Mouse (Mus musculus): ENCODE measurements around the gene Fcgr2b. TPM values are rescaled to one million over a fixed set of nuclear protein-coding genes. Genes with fewer than 3 reads are reported as not detected.

Gene Fcgr2b
- polyA plus RNA-seq (2015; fragmentation: Nextera tagmentation; extraction: Ambion mirVana) = 8.7 and 13.1 TPM in 2 replicates

GRCm38 (mm10) chr1:170976447-170976846, at the start of gene Fcgr2b:
Fcgr2b (minus strand) TSS chr1:170976547.

GRCm38 (mm10) chr1:171018737-171019136, 42.4 kb upstream of the Fcgr2b start, which contains the start of gene Fcgr4:
Fcgr4 (plus strand) TSS chr1:171018920.

GRCm38 (mm10) chr1:170927378-170927777, 49.0 kb downstream of the Fcgr2b start, which contains the start of gene Fcrla:
Fcrla (minus strand) TSS chr1:170927583.

DNA sequence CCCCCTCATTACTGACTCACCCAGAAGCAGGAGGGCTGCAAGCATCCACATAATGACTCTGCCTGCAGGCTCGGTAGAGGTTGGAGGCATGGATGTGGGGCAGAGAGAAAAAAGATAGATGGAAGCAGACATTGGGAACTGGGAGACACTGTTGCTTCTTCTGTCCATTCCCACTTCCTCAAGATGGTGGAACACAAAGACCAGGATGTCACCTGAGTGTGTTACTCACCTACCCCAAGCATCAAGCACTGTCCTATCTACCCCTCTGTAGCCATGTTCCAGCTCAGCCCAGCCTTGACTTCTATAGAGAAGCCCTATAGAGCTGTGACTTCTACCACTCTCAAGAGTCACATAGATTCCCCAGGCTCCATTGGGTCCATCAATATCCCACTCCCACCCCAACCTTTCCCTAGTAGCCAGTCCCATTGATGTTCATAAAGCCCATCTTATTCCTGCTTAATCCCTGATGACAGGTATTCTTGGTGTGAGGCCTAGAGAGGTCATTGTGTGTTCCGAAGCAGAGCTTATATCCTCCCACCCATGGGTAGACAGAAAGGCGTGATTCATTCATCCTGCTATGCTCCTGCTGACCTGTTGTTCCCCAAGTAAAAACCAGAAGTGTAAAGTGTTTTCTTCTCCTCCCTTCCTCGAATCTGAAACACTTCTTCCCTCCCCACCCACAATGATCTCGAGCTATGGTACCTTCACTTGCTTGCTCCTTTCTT, 63.3 kb downstream of the Fcgr2b start, which contains the start of gene Fcrlb:
Fcrlb (minus strand) TSS at position 51 of the 725 bp plus-strand sequence.

Other genes with a start within 250 kb of the Fcgr2b start
- 5.6 and 5.7 TPM in 2 replicates for gene Atf6, start 108.8 kb downstream of the Fcgr2b start, polyA plus RNA-seq (2015; fragmentation: Nextera tagmentation; extraction: Ambion mirVana)
- 0.96 and 1.2 TPM in 2 replicates for gene Gm26620, start 91.5 kb downstream of the Fcgr2b start, polyA plus RNA-seq (2015; fragmentation: Nextera tagmentation; extraction: Ambion mirVana)
- 13.8 and 15.0 TPM in 2 replicates for gene Dusp12, start 91.0 kb downstream of the Fcgr2b start, polyA plus RNA-seq (2015; fragmentation: Nextera tagmentation; extraction: Ambion mirVana)
- 0.10 TPM in 1 of 2 replicates, not detected in the other for gene Fcrlb, start 63.6 kb downstream of the Fcgr2b start, polyA plus RNA-seq (2015; fragmentation: Nextera tagmentation; extraction: Ambion mirVana)
- 0.24 TPM in 1 of 2 replicates, not detected in the other for gene Fcrla, start 49.0 kb downstream of the Fcgr2b start, polyA plus RNA-seq (2015; fragmentation: Nextera tagmentation; extraction: Ambion mirVana)
- 1.1 and 2.6 TPM in 2 replicates for gene Fcgr4, start 42.4 kb upstream of the Fcgr2b start, polyA plus RNA-seq (2015; fragmentation: Nextera tagmentation; extraction: Ambion mirVana)
- 26.2 and 43.7 TPM in 2 replicates for gene Fcgr3, start 88.4 kb upstream of the Fcgr2b start, polyA plus RNA-seq (2015; fragmentation: Nextera tagmentation; extraction: Ambion mirVana)
- 1.7 and 1.8 TPM in 2 replicates for gene Cfap126, start 137.4 kb upstream of the Fcgr2b start, polyA plus RNA-seq (2015; fragmentation: Nextera tagmentation; extraction: Ambion mirVana)
- 450 and 454 TPM in 2 replicates for gene Sdhc, start 174.1 kb upstream of the Fcgr2b start, polyA plus RNA-seq (2015; fragmentation: Nextera tagmentation; extraction: Ambion mirVana)
- 35.1 and 37.5 TPM in 2 replicates for gene Mpz, start 174.2 kb upstream of the Fcgr2b start, polyA plus RNA-seq (2015; fragmentation: Nextera tagmentation; extraction: Ambion mirVana)
- 4.4 and 6.3 TPM in 2 replicates for gene Pcp4l1, start 219.7 kb upstream of the Fcgr2b start, polyA plus RNA-seq (2015; fragmentation: Nextera tagmentation; extraction: Ambion mirVana)
- gene Nr1i3, start 237.4 kb upstream of the Fcgr2b start, polyA plus RNA-seq (2015; fragmentation: Nextera tagmentation; extraction: Ambion mirVana) = 0.22 and 0.23 TPM in 2 replicates
- gene Tomm40l, start 246.0 kb upstream of the Fcgr2b start, polyA plus RNA-seq (2015; fragmentation: Nextera tagmentation; extraction: Ambion mirVana) = 25.0 and 27.9 TPM in 2 replicates
- gene Apoa2, start 248.5 kb upstream of the Fcgr2b start, polyA plus RNA-seq (2015; fragmentation: Nextera tagmentation; extraction: Ambion mirVana) = 8.5 and 10.4 TPM in 2 replicates